Mouse (Mus musculus): ENCODE data around the gene Gm28710. TPM values are rescaled to one million over a fixed set of nuclear protein-coding genes. Genes with fewer than 3 reads are reported as not detected.

Gene Gm28710
- polyA plus RNA-seq, 1 experiment from 2014 or later, result not detected

DNA sequence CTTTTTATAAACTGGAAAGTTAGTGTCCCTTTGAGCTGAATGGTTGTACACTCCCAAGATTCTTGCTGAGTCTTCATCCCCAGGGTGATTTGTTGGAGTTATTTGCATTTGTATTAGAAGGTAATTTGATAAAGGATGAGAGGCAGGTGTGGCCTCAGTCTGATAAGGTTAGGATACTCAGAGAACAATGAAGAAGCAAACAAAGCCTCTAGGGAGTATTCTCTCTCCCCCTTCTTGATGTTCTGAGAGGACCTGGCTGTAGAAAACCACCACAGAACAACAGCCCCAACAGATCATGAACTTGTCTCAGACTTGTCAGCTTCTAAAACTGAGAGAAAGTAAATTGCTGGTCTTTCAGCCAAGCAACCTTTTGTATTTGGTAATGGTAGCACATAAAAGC, 47.4 kb downstream of the Gm28710 start:
- Histone ChIP-seq H3K27ac (ENCODE audit: low read depth) (no peak overlapping the region), H3K4me3 (ENCODE audit: low read depth, low read length) (no peak overlapping the region), H3K27me3 (ENCODE audit: insufficient read depth, low read length) (no peaks in the 10 kb centered on the region), H3K4me2 (ENCODE audit: low read depth, low read length) (no peak overlapping the region), H3K9me3 (ENCODE audit: low read length) (no peaks in the 10 kb centered on the region), H3K36me3 (replicated peaks; ENCODE audit: insufficient read depth, low read length) (no peaks in the 10 kb centered on the region), H3K4me1 (ENCODE audit: insufficient read depth) (no peaks in the 10 kb centered on the region), H3K9ac (replicated peaks) (no peak overlapping the region)
- no peak for DNase-seq
- ATAC-seq, result no peak
- TF ChIP-seq EP300 (IDR thresholded peaks at IDR 0.05; ENCODE audit: low read depth), result no peak
- no peak for TF ChIP-seq CTCF (IDR thresholded peaks at IDR 0.05; ENCODE audit: low read depth)

DNA sequence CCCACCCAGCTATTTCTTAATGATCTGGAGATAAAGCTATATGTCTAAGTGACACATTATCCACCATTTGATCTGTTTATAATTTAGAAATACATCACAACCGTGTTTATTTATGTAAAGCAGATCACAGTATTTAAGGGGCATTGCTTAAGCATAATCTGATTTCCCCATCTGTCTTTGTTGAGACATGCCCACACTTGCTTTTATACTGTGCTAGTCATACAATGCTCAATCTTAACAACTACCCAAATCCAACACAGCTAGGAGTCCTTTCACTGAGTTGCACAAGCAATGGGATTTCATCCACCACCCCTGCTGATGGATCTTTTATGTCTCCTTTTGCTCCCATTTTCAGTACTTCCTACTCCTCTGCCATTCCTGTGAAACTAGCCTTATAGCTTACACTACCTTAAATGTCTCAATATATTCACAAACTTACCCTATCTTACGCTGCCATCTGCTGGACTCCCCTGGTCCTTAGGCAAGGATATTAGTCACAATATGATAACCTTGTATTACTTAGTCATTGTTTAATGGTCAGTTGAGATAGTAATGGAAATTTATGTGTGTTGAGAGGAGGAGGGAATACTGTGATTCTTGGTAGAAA, 77.8 kb downstream of the Gm28710 start:
- WGBS (ENCODE audit: insufficient replicate concordance), result 40% methylated on average over 2 of the region's 2 CpGs
- no peaks in the 10 kb centered on the region for H3K9me3 ChIP-seq (ENCODE audit: low read length)
- H3K4me1 ChIP-seq (ENCODE audit: insufficient read depth), result no peaks in the 10 kb centered on the region
- TF ChIP-seq EP300 (IDR thresholded peaks at IDR 0.05; ENCODE audit: low read depth), result no peak
- peak; percentile 63 for TF ChIP-seq CTCF (IDR thresholded peaks at IDR 0.05; ENCODE audit: low read depth)
- no peak overlapping the region for H3K27ac ChIP-seq (ENCODE audit: low read depth)
- peak; percentile 16 for DNase-seq
- H3K36me3 ChIP-seq (replicated peaks; ENCODE audit: insufficient read depth, low read length), result no peaks in the 10 kb centered on the region
- no peak overlapping the region for H3K4me2 ChIP-seq (ENCODE audit: low read depth, low read length)
- ATAC-seq, result 0 out of 2 replicates have a peak, but pooled peaks have one; percentile 31
- no peak overlapping the region for H3K9ac ChIP-seq (replicated peaks)
- no peak overlapping the region for H3K4me3 ChIP-seq (ENCODE audit: low read depth, low read length)
- no peaks in the 10 kb centered on the region for H3K27me3 ChIP-seq (ENCODE audit: insufficient read depth, low read length)

DNA sequence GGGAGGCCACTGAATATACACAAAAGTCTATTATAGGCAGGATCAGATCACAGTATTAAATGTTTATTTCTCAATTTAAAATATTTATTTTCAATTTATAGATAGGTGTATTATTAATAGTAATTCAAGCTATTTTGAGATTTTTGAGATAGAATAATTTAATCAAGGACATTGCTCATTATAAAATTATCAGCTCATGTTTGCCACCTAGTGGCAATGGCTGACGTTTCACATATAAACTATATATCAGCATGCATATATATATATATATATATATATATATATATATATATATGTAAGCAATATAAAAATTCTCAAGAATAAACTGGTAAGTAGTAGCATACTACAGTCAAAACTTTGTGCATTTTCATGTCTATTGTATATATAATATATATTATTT, 102.6 kb downstream of the Gm28710 start:
- Histone ChIP-seq H3K4me2 (ENCODE audit: low read depth, low read length) (no peak overlapping the region), H3K27ac (ENCODE audit: low read depth) (no peak overlapping the region), H3K4me1 (ENCODE audit: insufficient read depth) (no peaks in the 10 kb centered on the region), H3K27me3 (ENCODE audit: insufficient read depth, low read length) (no peaks in the 10 kb centered on the region), H3K9ac (replicated peaks) (no peak overlapping the region), H3K4me3 (ENCODE audit: low read depth, low read length) (no peak overlapping the region), H3K36me3 (replicated peaks; ENCODE audit: insufficient read depth, low read length) (no peaks in the 10 kb centered on the region), H3K9me3 (ENCODE audit: low read length) (no peaks in the 10 kb centered on the region)
- 24% methylated on average over 1 of the region's 1 CpGs for WGBS (ENCODE audit: insufficient replicate concordance)
- DNase-seq (no peak), ATAC-seq (no peak)
- 0 out of 2 replicates have a peak, but pooled peaks have one; percentile 9 for TF ChIP-seq CTCF (IDR thresholded peaks at IDR 0.05; ENCODE audit: low read depth)
- no peak for TF ChIP-seq EP300 (IDR thresholded peaks at IDR 0.05; ENCODE audit: low read depth)

DNA sequence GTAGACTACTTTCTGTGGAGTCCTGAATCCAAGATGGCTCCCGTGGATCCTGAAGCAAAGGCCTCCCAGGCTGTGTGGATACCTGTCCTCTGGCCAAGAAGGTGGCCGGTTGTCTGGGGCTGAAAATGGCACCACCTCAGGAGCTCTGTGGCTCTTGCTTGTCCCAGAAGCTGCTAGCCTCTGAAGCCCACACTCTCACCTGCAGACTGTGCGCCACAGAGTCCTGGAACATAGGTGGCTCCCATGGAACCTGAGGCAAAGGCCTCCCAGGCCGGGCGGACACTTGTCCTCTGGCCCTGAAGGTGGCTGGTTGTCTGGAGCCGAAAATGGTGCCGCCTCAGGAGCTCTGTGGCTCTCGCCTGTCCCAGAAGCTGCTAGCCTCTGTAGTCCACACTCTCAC, 128.2 kb downstream of the Gm28710 start:
- Histone ChIP-seq H3K4me1 (ENCODE audit: insufficient read depth) (no peaks in the 10 kb centered on the region), H3K4me3 (ENCODE audit: low read depth, low read length) (no peak overlapping the region), H3K36me3 (replicated peaks; ENCODE audit: insufficient read depth, low read length) (no peaks in the 10 kb centered on the region), H3K9ac (replicated peaks) (no peak overlapping the region), H3K27ac (ENCODE audit: low read depth) (no peak overlapping the region), H3K4me2 (ENCODE audit: low read depth, low read length) (no peak overlapping the region), H3K27me3 (ENCODE audit: insufficient read depth, low read length) (no peaks in the 10 kb centered on the region), H3K9me3 (ENCODE audit: low read length) (no peaks in the 10 kb centered on the region)
- TF ChIP-seq CTCF (IDR thresholded peaks at IDR 0.05; ENCODE audit: low read depth), result no peak
- TF ChIP-seq EP300 (IDR thresholded peaks at IDR 0.05; ENCODE audit: low read depth), result no peak
- WGBS (ENCODE audit: insufficient replicate concordance), result 78% methylated on average over 8 of the region's 8 CpGs
- ATAC-seq, result no peak
- no peak for DNase-seq

DNA sequence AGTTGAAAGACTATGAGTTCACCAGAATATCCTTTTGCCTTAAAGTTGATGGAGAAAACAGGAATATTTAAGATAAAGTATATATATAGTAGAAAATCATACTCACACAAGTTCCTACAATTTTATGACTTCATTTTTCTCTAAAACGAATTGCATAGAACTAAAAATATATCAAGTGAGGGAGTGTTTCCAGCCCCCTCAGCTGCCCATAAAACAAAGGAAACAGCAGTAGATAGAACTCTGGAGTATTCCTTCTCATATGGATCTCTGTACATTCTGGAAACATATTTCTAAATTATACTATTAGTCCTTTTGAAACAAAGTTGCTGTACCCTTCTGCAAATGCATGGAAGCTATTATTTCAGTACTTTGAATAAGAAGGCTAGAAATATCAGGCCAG, 130.9 kb downstream of the Gm28710 start:
- H3K27me3 ChIP-seq (ENCODE audit: insufficient read depth, low read length), result no peaks in the 10 kb centered on the region
- no peak for ATAC-seq

More for the DNA sequence above, 130.9 kb downstream of the Gm28710 start:
- Histone ChIP-seq H3K27ac (ENCODE audit: low read depth) (no peak overlapping the region), H3K9me3 (ENCODE audit: low read length) (no peaks in the 10 kb centered on the region), H3K4me3 (ENCODE audit: low read depth, low read length) (no peak overlapping the region), H3K36me3 (replicated peaks; ENCODE audit: insufficient read depth, low read length) (no peaks in the 10 kb centered on the region), H3K9ac (replicated peaks) (no peak overlapping the region), H3K4me2 (ENCODE audit: low read depth, low read length) (no peak overlapping the region), H3K4me1 (ENCODE audit: insufficient read depth) (no peaks in the 10 kb centered on the region)
- no peak for DNase-seq
- WGBS (ENCODE audit: insufficient replicate concordance), result 44% methylated on average over 1 of the region's 1 CpGs
- TF ChIP-seq CTCF (IDR thresholded peaks at IDR 0.05; ENCODE audit: low read depth), result no peak
- no peak for TF ChIP-seq EP300 (IDR thresholded peaks at IDR 0.05; ENCODE audit: low read depth)

Other genes with a start within 250 kb of the Gm28710 start
- gene Hgf, start 238.3 kb upstream of the Gm28710 start, polyA plus RNA-seq (2015; fragmentation: Nextera tagmentation; extraction: Ambion mirVana), result 3.6 and 5.2 TPM in 2 replicates

Measured in liver, postnatal 0 days (tissue).